In genomic region chr15:84561501-84561900, GRCm38 (mm10) we compare ENCODE assay signal across 13 mouse cellular contexts.
"Had no signal": no experiment of that assay in that cellular context is flagged by ENCODE, and none has a peak within 500 bp of the region (broad histone marks: within the 10 kb centered on the region; RNA-seq: fewer than 3 reads in every experiment).

No protein-coding gene starts in this region.

- ATAC-seq: hindbrain, postnatal 0 days; lung, postnatal 0 days; midbrain, embryonic 13.5 days had no signal

- H3K9ac ChIP-seq: limb, embryonic 12.5 days; liver, embryonic 15.5 days; midbrain, embryonic 13.5 days; stomach, embryonic 15.5 days had no signal

- H3K9me3 ChIP-seq: limb, embryonic 12.5 days; liver, embryonic 15.5 days; midbrain, embryonic 13.5 days; stomach, embryonic 15.5 days had no signal

- H3K27ac ChIP-seq: hindbrain, postnatal 0 days; kidney, postnatal 0 days; limb, embryonic 12.5 days; liver, embryonic 15.5 days; midbrain, embryonic 13.5 days; stomach, embryonic 15.5 days had no signal

- H3K4me2 ChIP-seq: limb, embryonic 12.5 days; liver, embryonic 15.5 days; midbrain, embryonic 13.5 days; stomach, embryonic 15.5 days had no signal

- H3K27me3 ChIP-seq: limb, embryonic 12.5 days; liver, embryonic 15.5 days; stomach, embryonic 15.5 days had no signal

- H3K36me3 ChIP-seq: liver, embryonic 15.5 days; stomach, embryonic 15.5 days had no signal

- H3K4me1 ChIP-seq: stomach, embryonic 15.5 days had no signal

- DNase-seq: liver; lung, adult 2 months; lung, postnatal 36 days; right cerebral cortex, postnatal 14 days; thymus, adult 2 months; thymus, postnatal 36 days had no signal

- H3K4me3 ChIP-seq: limb, embryonic 12.5 days; liver, embryonic 15.5 days; midbrain, embryonic 13.5 days; stomach, embryonic 15.5 days had no signal
